Mouse (Mus musculus): ENCODE results near the gene Crebrf. TPM values are rescaled to one million over a fixed set of nuclear protein-coding genes. Genes with fewer than 3 reads are reported as not detected.

Gene Crebrf
- total RNA-seq, 2 experiments from 2014 or later: 25.9 to 65.0 TPM

DNA sequence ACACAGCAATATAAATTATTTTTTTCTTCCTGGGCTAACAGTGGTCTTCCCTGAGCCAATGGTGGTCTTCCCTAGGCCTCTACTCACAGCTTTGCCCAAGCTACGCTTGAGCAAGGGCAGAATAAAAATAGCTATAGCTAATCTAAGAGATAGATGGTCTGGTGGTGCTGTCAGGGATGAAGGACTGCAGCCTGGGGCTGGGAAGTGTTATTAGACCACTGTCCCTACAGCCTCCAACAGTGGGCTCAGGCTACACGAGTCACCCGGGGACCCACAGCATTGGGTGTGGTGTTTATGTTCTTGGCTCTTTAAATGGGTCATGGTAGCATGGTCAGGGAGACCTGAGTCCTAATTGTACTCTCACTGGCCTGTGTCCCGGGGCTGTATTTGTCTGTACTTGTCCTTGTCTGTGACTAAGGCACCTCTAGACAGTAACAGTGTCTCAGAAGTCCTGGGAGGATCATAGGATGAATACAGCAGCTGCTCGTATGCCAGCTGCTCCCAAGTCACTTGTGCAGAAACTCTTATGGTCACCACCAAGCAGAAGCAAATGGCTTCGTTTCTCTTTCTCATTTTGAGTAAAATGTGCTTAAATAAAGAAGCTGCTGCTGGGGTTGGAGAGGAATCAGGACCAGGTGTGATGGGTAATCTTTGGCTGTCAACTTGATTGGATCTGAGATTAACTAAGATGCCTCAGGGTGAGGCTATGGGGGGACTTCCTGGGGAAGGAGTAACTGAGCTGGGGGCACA lies 82.1 kb downstream of the Crebrf start:
- ATAC-seq (replicated peaks; ENCODE audit: low FRiP score, poor library complexity, severe bottlenecking): no peak

DNA sequence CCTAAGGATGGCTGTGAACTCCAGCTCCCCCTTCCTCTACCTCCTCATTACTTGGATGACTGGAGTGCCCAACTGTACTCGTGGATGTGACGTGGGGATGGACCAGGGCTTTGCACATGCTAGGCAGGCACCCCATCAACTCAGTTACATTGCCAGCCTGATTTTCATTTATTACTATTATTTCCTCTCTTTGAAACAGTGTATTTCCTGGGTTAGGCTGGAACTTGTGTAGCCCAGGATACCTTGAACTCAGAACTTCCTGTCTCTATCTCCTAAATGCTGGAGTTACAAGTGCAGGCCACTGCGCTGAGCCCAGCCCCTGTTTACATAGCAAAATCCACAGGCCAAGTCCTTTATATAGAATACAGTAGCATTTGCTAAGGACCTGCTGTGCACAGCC lies 87.4 kb downstream of the Crebrf start:
- ATAC-seq (replicated peaks; ENCODE audit: low FRiP score, poor library complexity, severe bottlenecking): no peak

DNA sequence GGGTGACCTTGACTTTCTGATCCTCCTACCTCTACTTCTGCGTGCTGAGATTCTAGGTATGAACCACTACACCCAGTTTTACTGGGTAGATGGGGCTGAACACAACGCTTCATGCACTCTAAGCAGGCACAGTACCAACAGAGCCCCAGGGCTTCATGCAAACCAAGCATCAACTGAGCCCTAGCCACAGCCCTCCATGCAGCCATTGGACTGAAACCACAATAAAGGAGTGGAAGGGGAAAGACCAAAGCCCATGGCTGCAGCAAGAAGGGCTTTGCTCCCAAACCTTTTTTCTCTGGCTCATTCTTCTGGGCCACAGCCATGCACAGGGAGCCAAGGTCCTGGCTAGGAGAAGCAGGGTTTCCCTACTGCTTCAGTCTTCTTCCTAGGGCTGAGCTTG lies 97.2 kb downstream of the Crebrf start:
- ATAC-seq (replicated peaks; ENCODE audit: low FRiP score, poor library complexity, severe bottlenecking): no peak

DNA sequence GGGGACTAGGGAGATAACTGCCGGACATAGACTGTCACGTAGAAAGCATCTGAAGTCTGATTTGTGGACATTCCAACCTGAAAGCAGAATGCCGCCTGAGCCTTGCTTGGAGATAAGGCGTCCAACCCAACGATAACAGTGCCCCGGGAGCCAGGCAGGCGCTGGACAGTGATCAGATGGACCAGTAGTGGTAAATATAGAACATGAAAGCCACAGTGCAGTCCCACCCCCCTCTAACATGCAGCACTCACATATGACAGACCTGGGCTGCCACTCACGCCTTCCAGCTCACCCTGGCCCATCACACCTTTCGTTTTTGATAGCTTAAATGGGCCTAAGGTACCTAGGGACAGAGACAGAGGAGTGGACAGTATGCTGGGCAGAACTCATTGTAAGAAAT lies 98.0 kb downstream of the Crebrf start:
- no peak for ATAC-seq (replicated peaks; ENCODE audit: low FRiP score, poor library complexity, severe bottlenecking)

DNA sequence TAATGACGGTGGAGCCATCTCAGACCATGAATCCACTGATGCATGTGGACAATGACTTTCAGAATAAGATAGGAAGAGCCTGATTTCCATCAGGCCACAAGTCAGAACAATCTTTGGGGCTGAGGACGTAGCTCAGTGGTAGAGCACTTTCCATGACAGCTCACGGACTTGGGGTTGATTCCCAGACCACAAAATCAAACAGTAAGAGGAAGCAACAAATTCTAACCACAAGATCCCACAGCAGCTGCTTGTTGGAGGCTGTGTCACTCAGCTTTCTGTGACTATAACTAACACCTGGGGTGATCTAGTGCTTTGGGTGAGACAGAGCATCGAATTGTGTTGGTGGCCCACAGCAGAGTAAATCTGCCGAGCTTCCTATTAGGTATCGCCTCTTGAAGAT lies 101.4 kb downstream of the Crebrf start:
- ATAC-seq (replicated peaks; ENCODE audit: low FRiP score, poor library complexity, severe bottlenecking): no peak

DNA sequence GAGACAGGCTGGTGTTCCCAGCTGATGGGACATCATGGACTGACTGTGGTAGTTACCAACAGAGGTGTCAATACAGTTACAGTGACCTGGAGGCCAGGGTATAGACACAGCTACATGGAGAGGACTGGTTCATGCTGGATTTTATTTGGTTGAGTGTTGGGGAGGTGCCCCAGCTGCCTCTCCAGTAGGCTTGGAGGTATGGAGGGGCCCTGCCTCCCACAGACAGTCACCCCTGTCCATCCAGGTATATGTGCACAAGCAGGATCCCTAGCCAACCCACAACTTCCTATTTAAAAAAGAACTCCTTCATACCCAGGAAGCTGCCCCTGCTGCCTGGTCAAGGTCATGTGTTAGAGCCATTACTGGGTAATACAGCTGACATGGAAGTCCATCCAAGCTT lies 102.3 kb downstream of the Crebrf start:
- no peak for ATAC-seq (replicated peaks; ENCODE audit: low FRiP score, poor library complexity, severe bottlenecking)

DNA sequence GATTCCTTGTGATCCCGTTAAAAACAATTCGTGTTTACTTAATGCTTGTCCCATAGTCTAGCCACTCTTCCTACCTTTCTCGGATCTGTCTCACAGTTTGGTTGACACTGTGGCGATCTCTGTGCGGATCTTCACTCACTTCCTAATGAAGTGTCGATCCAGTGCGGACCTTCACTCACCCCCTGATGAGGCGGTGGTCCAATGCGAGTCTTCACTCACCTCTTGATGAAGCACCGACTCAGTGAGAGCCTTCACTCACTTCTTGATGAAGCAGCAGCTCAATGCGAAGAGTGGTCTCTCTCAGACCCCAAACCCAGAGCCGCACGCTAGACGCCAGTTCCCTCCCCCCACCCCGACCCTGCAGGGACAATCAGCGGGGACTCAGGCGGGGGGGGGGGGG lies 110.7 kb downstream of the Crebrf start:
- no peak for ATAC-seq (replicated peaks; ENCODE audit: low FRiP score, poor library complexity, severe bottlenecking)

Other genes starting within 250 kb of the Crebrf start
- gene Ergic1, start 154.2 kb upstream of the Crebrf start, total RNA-seq (2015; ENCODE audit: low replicate concordance): 23.4 and 26.1 TPM in 2 replicates
- 2.1 and 10.3 TPM in 2 replicates for gene Ergic1, start 154.2 kb upstream of the Crebrf start, total RNA-seq (2017; ENCODE audit: low replicate concordance)
- gene Dusp1, start 153.5 kb upstream of the Crebrf start, total RNA-seq (2015; ENCODE audit: low replicate concordance): 54.8 and 66.0 TPM in 2 replicates
- 9.5 and 13.1 TPM in 2 replicates for gene Dusp1, start 153.5 kb upstream of the Crebrf start, total RNA-seq (2017; ENCODE audit: low replicate concordance)
- 119 and 130 TPM in 2 replicates for gene Atp6v0e, start 52.4 kb upstream of the Crebrf start, total RNA-seq (2015; ENCODE audit: low replicate concordance)
- gene Atp6v0e, start 52.4 kb upstream of the Crebrf start, total RNA-seq (2017; ENCODE audit: low replicate concordance): 100 and 176 TPM in 2 replicates
- 1.2 and 7.1 TPM in 2 replicates for gene Bnip1, start 65.4 kb downstream of the Crebrf start, total RNA-seq (2015; ENCODE audit: low replicate concordance)
- gene Bnip1, start 65.4 kb downstream of the Crebrf start, total RNA-seq (2017; ENCODE audit: low replicate concordance): 6.4 and 8.3 TPM in 2 replicates
- not detected in 2 replicates for gene Nkx2-5, start 129.4 kb downstream of the Crebrf start, total RNA-seq (2015; ENCODE audit: low replicate concordance)
- gene Nkx2-5, start 129.4 kb downstream of the Crebrf start, total RNA-seq (2017; ENCODE audit: low replicate concordance): not detected in 2 replicates
- gene Kifc5b, start 201.4 kb downstream of the Crebrf start, total RNA-seq (2015; ENCODE audit: low replicate concordance): 3.3 and 5.6 TPM in 2 replicates
- gene Kifc5b, start 201.4 kb downstream of the Crebrf start, total RNA-seq (2017; ENCODE audit: low replicate concordance): 18.9 and 30.1 TPM in 2 replicates
- gene Phf1, start 217.4 kb downstream of the Crebrf start, total RNA-seq (2015; ENCODE audit: low replicate concordance): 4.0 TPM in 2 replicates
- 2.5 and 4.1 TPM in 2 replicates for gene Phf1, start 217.4 kb downstream of the Crebrf start, total RNA-seq (2017; ENCODE audit: low replicate concordance)
- 33.6 and 59.6 TPM in 2 replicates for gene Cuta, start 223.9 kb downstream of the Crebrf start, total RNA-seq (2015; ENCODE audit: low replicate concordance)
- 10.2 and 14.4 TPM in 2 replicates for gene Cuta, start 223.9 kb downstream of the Crebrf start, total RNA-seq (2017; ENCODE audit: low replicate concordance)
- gene Syngap1, start 225.6 kb downstream of the Crebrf start, total RNA-seq (2015; ENCODE audit: low replicate concordance): 0.42 and 2.5 TPM in 2 replicates
- 0.60 and 5.3 TPM in 2 replicates for gene Syngap1, start 225.6 kb downstream of the Crebrf start, total RNA-seq (2017; ENCODE audit: low replicate concordance)